Mouse (Mus musculus) left cerebral cortex, adult 11 months (tissue): Measurements from ENCODE around the gene Srgap2.

Experiments
- DNase-seq: peaks from one replicate; pipeline ENCODE4 v3.0.0; 2022; ENCODE audit warnings: low spot score

The Srgap2 gene

DNA sequence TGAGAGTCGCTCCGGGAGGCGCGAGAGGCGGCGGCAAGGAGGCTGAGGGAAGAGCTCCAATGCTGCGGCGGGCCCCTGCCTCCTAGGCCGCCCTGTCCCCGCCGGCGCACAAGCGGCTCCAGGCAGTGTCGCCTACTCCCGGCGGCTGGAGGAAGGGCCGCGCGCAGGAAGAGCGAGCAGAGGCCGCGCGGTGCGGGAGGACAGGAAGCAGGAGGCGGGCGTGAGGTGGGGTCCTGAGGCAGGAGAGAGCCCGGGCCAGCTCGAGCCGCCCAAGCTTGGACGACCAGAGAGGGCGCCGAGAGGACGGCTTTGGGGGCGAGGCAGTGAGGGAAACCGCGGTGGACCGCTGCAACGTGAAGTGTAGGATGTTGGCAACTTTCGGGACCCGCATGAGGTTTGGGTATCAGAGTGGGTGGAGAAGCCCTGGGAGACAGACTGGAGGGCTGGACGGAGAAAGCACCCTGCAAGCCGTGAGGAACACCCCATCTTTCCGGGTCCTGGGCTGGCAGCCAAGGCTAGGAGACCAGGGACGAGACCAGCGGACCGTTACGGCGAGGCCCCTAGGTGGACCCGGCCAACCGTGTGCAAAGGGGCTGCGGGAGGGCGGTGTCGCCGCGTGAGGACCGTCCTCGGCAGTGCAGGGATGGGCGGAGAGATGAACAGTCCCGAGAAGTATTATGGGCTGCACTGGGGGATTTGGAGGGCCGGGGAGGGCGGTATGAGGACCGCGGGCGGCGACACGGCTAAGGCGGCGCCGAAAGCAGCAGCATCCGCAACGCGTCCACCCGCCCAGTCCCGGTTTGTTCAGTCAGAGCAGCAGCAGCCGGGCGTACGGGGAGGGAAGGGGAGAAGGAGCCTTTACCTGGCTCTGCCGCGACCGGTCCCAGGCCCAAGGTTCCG is 531 bp downstream of the Srgap2 start:
- DNase-seq = no peak

- no peak for DNase-seq
Measured at GRCm38 (mm10) chr1:131525586-131526271, 1.4 kb downstream of the Srgap2 start.

- DNase-seq = no peak
Measured at GRCm38 (mm10) chr1:131525101-131525585, 2.0 kb downstream of the Srgap2 start.

DNA sequence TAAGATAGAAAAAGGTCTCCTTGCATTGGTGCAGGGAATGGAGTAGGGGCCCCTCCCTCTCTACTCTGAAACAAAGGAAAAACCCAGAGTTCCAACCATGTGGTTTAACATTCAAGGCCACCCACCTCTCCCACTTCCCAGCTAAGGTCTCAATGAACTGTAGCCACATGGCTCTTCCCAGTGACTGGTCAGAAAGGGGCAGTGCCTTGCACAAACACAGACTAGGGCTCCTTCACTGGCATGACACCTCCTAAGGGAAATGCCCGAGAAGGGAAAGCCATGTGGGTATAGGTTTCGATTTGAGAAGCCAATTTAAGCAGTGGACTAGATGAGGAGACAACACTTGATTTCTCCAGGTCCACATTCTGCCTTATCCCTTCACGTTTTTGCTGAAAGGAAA is 3.4 kb downstream of the Srgap2 start:
- no peak for DNase-seq

DNA sequence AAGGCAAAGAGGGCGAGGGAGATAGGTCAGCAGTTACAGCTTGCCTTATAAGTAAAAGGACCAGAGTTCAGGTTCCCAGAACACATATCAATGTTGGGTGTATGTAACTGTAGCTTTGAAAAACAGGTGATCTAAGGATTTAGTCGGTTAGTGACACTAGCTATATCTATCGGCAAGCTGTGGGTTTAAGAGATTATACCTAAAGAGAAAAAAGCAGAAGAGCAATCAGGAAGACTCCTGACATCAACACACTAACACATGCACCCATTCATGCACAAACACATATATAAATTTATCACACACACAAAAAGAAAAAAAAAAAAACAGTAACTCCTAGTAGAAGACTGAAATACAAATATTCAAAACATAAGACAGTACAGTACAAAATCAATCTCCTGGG is 10.6 kb downstream of the Srgap2 start:
- no peak for DNase-seq

- no peak for DNase-seq
Measured at GRCm38 (mm10) chr1:131514197-131514596, 13.0 kb downstream of the Srgap2 start.

- DNase-seq = no peak
Measured at GRCm38 (mm10) chr1:131513136-131513535, 14.0 kb downstream of the Srgap2 start.

GRCm38 (mm10) chr1:131511661-131512500 is 15.3 kb downstream of the Srgap2 start:
- DNase-seq = no peak

DNA sequence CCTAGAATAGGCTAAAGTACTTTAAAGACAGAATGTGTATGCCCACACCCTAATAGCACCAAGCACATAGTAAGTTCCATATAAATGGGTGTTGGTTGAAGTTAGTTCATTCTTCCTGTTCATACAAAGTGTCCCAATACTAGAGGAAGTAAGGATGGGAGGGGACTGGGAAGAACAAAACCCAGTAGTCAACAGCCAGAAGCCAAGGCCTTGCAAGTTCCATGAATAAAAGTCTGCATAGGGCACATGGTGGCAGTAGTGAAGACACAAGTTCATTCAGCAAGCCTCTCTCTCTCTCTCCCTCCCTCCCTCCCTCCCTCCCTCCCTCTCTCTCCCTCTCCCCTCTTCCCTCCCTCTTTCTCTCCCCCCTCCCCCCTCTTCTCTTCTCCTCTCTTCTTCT is 16.0 kb downstream of the Srgap2 start:
- DNase-seq = no peak

- no peak for DNase-seq
Measured at GRCm38 (mm10) chr1:131501681-131502080, 25.5 kb downstream of the Srgap2 start.

GRCm38 (mm10) chr1:131498231-131498630 is 28.9 kb downstream of the Srgap2 start:
- DNase-seq = no peak

DNA sequence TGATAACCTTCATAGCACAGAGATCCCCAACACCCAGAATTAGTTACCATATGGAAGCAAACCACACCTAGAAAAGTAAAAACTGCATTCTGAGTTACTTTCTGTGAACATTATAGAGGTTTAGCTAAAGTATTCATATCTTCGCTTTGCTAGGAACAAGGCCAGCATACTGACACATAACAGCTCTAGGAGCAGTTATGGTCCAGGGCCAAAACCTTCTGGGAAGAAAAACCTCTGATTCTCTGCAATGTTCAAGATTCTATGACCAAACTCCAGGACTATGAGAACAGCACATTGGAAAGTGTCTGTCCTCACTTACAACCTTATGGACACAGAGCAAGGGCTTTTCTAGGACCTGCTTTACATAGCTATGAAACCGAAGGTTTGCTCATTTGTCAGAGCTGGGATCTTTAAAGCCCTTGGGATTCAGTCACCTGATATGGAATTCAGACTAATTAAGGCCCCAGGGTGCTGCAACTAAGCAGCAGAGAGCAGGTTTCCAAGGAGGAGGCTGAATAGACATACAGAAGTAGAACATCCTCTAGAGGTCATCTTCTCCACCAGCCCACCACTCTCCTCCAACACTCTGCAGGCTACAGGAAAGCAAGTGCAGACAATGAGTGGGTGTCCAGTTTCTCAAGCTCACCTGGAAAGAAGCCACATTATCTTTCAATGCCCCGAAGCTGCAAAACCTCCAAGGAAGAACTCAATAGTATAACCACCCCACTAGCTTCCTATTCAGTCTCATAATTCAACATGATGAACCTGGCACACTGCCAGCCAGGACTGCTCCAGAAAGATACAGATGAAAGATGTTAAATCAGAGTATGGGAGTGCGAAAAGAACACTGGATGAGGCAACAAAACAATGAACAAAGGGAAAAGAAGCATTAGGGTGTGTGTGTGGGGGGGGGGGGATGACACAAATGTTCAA is 32.9 kb downstream of the Srgap2 start:
- no peak for DNase-seq

DNA sequence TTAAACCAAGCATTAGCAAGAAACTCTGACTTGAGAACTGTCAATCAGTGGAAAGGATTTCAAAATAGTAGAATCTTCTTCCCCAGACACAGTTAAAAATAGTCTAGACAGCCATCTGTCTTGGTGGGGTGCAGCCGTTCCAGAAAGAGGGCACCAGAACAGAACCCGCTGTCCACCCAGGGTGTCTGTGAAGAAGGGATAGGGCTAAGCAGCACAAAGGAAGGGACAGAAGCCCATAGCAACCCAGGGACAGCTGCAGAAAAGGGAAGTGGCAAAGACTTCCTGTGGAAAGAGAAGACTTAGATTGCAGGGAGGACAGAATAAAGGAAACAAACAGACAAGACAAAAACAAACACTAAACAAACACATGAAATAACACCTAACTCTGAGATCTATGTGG is 34.8 kb downstream of the Srgap2 start:
- DNase-seq = peak; percentile 26

- no peak for DNase-seq
Measured at GRCm38 (mm10) chr1:131491579-131491978, 35.6 kb downstream of the Srgap2 start.

DNA sequence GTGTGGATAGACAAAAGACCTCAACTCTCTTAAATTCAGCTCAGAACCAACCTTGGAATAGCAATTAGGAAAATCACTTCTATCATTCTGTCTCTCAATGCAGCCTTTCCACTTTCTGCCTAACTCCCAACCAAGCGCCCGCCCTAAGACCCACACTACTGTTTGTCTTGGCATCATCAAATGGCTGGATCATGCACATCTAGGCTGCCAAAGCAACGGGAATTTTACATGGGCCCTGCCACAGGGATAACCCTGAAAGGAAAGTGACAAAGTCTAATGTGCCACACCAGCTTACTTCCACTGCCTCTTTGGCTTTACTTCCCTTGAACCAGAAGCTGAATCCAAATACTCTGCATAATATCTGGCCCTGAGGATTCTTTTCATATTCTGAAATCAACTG is 37.8 kb downstream of the Srgap2 start:
- no peak for DNase-seq

GRCm38 (mm10) chr1:131486094-131486850 is 40.9 kb downstream of the Srgap2 start:
- no peak for DNase-seq

GRCm38 (mm10) chr1:131482242-131482641 is 44.9 kb downstream of the Srgap2 start:
- DNase-seq = no peak

- DNase-seq = no peak
Measured at GRCm38 (mm10) chr1:131481391-131481790, 45.8 kb downstream of the Srgap2 start.

DNA sequence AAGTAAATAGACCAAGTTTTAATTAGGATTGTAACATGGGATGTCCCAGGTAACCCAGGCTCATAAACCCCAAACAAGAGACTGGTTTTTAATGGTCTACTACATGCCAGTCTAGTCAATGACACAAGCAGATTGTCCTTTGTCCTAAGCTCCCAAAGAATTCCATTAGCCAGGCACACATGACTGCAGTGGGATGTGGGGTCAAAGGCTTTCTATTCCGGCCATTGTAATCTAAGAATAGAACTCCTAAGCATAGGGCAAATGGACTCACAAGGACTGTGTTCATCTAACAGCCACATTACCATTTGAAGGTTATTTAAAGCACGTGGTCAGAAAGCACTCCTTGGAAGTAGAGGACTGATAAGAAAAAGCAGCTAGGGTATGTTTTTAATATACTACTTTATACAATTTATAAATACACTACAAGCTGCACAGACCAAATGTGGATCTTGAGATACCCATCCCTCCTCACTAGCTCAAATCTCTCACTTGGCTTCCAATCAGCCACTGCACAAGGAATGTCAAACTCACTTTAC is 48.3 kb downstream of the Srgap2 start:
- no peak for DNase-seq

DNA sequence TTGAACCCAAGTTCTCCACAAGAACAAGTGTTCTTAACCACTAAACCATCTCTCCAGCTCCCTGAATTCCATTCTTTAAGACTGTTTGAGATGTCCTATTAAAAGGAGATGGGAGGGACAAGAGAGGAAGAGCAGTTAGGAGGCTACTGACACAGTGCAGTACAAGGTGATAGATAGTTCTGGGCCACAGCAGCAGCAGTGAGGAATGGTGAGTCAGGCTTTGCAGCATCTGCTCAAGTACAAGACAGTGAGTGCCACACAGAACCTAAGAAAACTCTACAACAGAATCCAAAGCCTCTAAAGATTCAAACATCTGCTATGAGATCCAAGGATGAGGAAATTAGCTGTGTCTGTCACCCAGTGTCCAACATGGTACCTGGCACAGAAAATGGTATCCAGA is 51.8 kb downstream of the Srgap2 start:
- DNase-seq = no peak
